In genomic region chr5:135589996-135590784, GRCm38 (mm10) we compare ENCODE assay signal across 21 mouse cellular contexts. TPM values are rescaled to one million over a fixed set of nuclear protein-coding genes. Genes with fewer than 3 reads are reported as not detected.
"Had no signal": no experiment of that assay in that cellular context is flagged by ENCODE, and none has a peak within 500 bp of the region (broad histone marks: within the 10 kb centered on the region; RNA-seq: fewer than 3 reads in every experiment).

No protein-coding gene starts in this region.

- DNase-seq: lung, adult 2 months; lung, postnatal 36 days; right cerebral cortex, adult 18-20 months; right cerebral cortex, postnatal 25 days; thymus, adult 2 months; thymus, postnatal 25 days had no signal

- H3K4me2 ChIP-seq: liver, embryonic 11.5 days; liver, embryonic 15.5 days; midbrain, embryonic 13.5 days had no signal

- ATAC-seq: lung, postnatal 0 days; midbrain, embryonic 13.5 days had no signal

- H3K27ac ChIP-seq: limb, embryonic 10.5 days; liver, embryonic 15.5 days; midbrain, embryonic 13.5 days had no signal

- H3K4me3 ChIP-seq: limb, embryonic 10.5 days; liver, embryonic 15.5 days; midbrain, embryonic 13.5 days had no signal

- H3K9ac ChIP-seq: liver, embryonic 15.5 days; midbrain, embryonic 13.5 days had no signal

- H3K27me3 ChIP-seq: liver, embryonic 15.5 days; midbrain, embryonic 13.5 days had no signal

- H3K9me3 ChIP-seq: limb, embryonic 10.5 days; liver, embryonic 15.5 days; midbrain, embryonic 13.5 days had no signal

- H3K36me3 ChIP-seq: limb, embryonic 10.5 days; liver, embryonic 15.5 days; midbrain, embryonic 13.5 days had no signal

- H3K4me1 ChIP-seq: limb, embryonic 10.5 days; liver, embryonic 15.5 days; midbrain, embryonic 13.5 days had no signal

RNA-seq across cellular contexts. Expression of gene Ccl24, which starts 17.3 kb away (rescaled TPM):
- total RNA-seq: left cerebral cortex, postnatal 14 days had no signal
- polyA plus RNA-seq: neural tube, embryonic 14.5 days had no signal

RNA-seq across cellular contexts. Expression of gene Ccl26, which starts 26.8 kb away (rescaled TPM):
- total RNA-seq: layer of hippocampus, adult 8-10 months; layer of hippocampus, postnatal 14 days; left cerebral cortex, adult 18-20 months; left cerebral cortex, postnatal 14 days; megakaryocyte progenitor cell, adult 5-6 weeks; midbrain, postnatal 0 days had no signal
- polyA plus RNA-seq: limb, embryonic 10.5 days; limb, embryonic 14.5 days; liver, embryonic 11.5 days; liver, embryonic 15.5 days; lung, adult 2 months; lung, postnatal 0 days; midbrain, embryonic 13.5 days; midbrain, postnatal 0 days; neural tube, embryonic 14.5 days; stomach, embryonic 14.5 days; thymus, adult 2 months; urinary bladder, adult 2 months had no signal
